Mouse (Mus musculus) forebrain, embryonic 10.5 days (tissue): ENCODE measurements around the gene Cmbl. TPM values are rescaled to one million over a fixed set of nuclear protein-coding genes. Genes with fewer than 3 reads are reported as not detected.
"Not testable (repeated sequence)": the region's sequence is repeated elsewhere in the genome, so short reads cannot be mapped to it uniquely, and the experiment has no call there.

ENCODE experiments used
- DNase-seq: peaks from one replicate; pipeline ENCODE4 v3.0.0-alpha.2; 2017; ENCODE audit warnings: low spot score; ENCODE audit errors: extremely low spot score
- H3K27ac ChIP-seq: fragments of 300-500 bp; sonication (generic); 2 replicates; pipeline ENCODE4 v1.5.1; 2016; ENCODE audit warnings: mild to moderate bottlenecking
- H3K27me3 ChIP-seq: fragments of 300-500 bp; sonication (generic); 2 replicates; pipeline ENCODE4 v1.6.1; 2016; ENCODE audit warnings: mild to moderate bottlenecking; ENCODE audit not compliant: poor library complexity, severe bottlenecking
- H3K36me3 ChIP-seq: fragments of 300-500 bp; sonication (generic); replicated peaks from 2 replicates; pipeline ENCODE4 v1.6.1; 2016; ENCODE audit warnings: mild to moderate bottlenecking, moderate library complexity
- H3K4me1 ChIP-seq: fragments of 300-500 bp; sonication (generic); 2 replicates; pipeline ENCODE4 v1.6.1; 2016
- H3K4me3 ChIP-seq: fragments of 300-500 bp; sonication (generic); 2 replicates; pipeline ENCODE4 v1.5.1; 2016; ENCODE audit warnings: mild to moderate bottlenecking, moderate library complexity
- H3K9me3 ChIP-seq: fragments of 300-500 bp; sonication (generic); 2 replicates; pipeline ENCODE4 v1.6.1; 2016; ENCODE audit warnings: mild to moderate bottlenecking, moderate library complexity
- WGBS: fragments of 180-500 bp; shearing (Covaris S2); methylation state at CpG from one replicate; pipeline ENCODE4 v1.1.7; 2016; 5-methylcytosine and 5-hydroxymethylcytosine counted together
- polyA plus RNA-seq: library from polyadenylated mRNA; unstranded; fragments of >200 nt; fragmentation: Nextera tagmentation; extraction: Ambion mirVana; gene quantifications from 2 replicates; pipeline ENCODE4 v1.2.1, GENCODE M21; 2016

Gene Cmbl
- polyA plus RNA-seq, 1 experiment from 2014 or later = 1.9 TPM

- no peaks in the 10 kb centered on the region for H3K36me3 ChIP-seq
- peaks cover 14% of the 10 kb centered on the region for H3K4me1 ChIP-seq
- no peaks in the 10 kb centered on the region for H3K27me3 ChIP-seq
- WGBS = 89% methylated on average over 16 of the region's 16 CpGs
- no peak overlapping the region for H3K4me3 ChIP-seq
- H3K27ac ChIP-seq = no peak overlapping the region
- no peaks in the 10 kb centered on the region for H3K9me3 ChIP-seq
- no peak for DNase-seq
These were observed 6.9 kb downstream of the Cmbl start for GRCm38 (mm10) chr15:31571906-31572722.

- H3K9me3 ChIP-seq = no peaks in the 10 kb centered on the region
- peaks cover 20% of the 10 kb centered on the region for H3K4me1 ChIP-seq
- no peaks in the 10 kb centered on the region for H3K36me3 ChIP-seq
- WGBS = 92% methylated on average over 4 of the region's 4 CpGs
- H3K27me3 ChIP-seq = no peaks in the 10 kb centered on the region
- H3K4me3 ChIP-seq = no peak overlapping the region
- no peak for DNase-seq
- H3K27ac ChIP-seq = no peak overlapping the region
These were observed 8.1 kb downstream of the Cmbl start for GRCm38 (mm10) chr15:31573287-31573686.

DNA sequence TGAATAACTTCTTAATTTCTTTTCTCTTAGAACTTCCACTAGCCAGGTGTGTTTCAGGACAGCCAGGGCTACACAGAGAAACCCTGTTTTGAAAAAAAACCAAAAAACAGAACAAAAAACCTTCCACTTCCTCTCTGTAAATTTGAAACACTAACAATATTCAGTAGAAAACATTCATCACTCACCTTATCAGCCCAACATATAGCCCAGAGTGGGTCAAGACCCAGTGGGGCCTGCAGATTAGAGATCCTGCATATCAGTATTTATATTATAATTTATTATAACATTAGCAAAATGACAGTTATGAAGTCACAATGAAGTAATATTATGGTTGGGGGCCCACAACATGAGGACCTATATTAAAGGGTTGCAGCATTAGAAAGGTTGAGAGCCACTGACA is 8.5 kb downstream of the Cmbl start:
- no peak overlapping the region for H3K27ac ChIP-seq

DNA sequence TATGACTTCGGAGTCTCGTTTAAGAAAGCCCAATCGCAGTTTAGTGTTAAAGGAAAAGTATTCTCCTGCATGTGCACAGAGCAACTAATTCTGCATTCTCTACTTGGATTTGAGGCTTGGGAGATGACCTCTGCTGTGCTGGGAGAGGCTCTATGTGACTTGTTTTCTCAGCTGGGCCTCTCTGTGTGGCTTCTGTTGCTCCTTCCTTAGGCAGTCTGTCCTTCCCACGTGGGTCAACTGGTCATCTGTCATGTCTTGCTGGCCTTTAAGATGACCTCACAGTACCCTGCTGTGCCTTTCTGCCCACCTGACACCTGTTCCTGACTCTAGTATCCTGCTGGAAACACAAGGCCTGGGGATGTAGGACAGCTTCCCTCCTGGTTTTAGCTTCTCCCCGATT is 10.9 kb downstream of the Cmbl start:
- Histone ChIP-seq H3K9me3 (no peaks in the 10 kb centered on the region), H3K27me3 (no peaks in the 10 kb centered on the region), H3K27ac (no peak overlapping the region), H3K4me1 (peaks cover 7% of the 10 kb centered on the region; the same call in 1 of the 2 replicates), H3K4me3 (no peak overlapping the region), H3K36me3 (no peaks in the 10 kb centered on the region)
- no peak for DNase-seq
- 83% methylated on average over 5 of the region's 5 CpGs for WGBS

More for the DNA sequence above, 8.5 kb downstream of the Cmbl start:
- Histone ChIP-seq H3K9me3 (no peaks in the 10 kb centered on the region), H3K36me3 (no peaks in the 10 kb centered on the region), H3K4me3 (no peak overlapping the region), H3K27me3 (no peaks in the 10 kb centered on the region), H3K4me1 (peaks cover 16% of the 10 kb centered on the region)
- DNase-seq = no peak

DNA sequence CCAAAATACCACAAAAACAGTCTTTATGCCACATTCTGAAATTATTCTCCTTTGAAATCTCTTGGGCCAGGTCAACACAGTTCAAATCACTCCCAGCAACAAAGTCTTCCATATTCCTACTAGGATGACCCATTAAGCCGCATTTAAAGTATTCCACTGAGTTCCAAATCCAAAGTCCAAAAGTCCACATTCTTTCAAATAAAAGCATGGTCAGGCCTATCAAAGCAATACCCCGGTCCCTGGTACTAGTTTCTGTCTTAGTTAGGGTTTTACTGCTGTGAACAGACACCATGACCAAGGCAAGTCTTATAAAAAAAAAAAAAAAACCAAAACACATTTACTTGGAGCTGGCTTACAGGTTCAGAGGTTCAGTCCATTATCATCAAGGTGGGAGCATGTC is 15.9 kb downstream of the Cmbl start:
- H3K27ac ChIP-seq, H3K9me3 ChIP-seq, H3K4me3 ChIP-seq, H3K4me1 ChIP-seq, H3K27me3 ChIP-seq, DNase-seq, H3K36me3 ChIP-seq: not testable (repeated sequence)
- WGBS = 95% methylated on average over 2 of the region's 2 CpGs

- no peaks in the 10 kb centered on the region for H3K27me3 ChIP-seq
- no peak overlapping the region for H3K27ac ChIP-seq
- DNase-seq = no peak
- no peaks in the 10 kb centered on the region for H3K9me3 ChIP-seq
- H3K4me1 ChIP-seq = peaks cover 3% of the 10 kb centered on the region; the same call in 1 of the 2 replicates
- no peak overlapping the region for H3K4me3 ChIP-seq
- 92% methylated on average over 13 of the region's 13 CpGs for WGBS
- H3K36me3 ChIP-seq = peaks cover 1% of the 10 kb centered on the region
These were observed 18.3 kb downstream of the Cmbl start for GRCm38 (mm10) chr15:31583304-31584085.

- WGBS = 93% methylated on average over 7 of the region's 7 CpGs
- Histone ChIP-seq H3K27ac (no peak overlapping the region), H3K9me3 (no peaks in the 10 kb centered on the region), H3K36me3 (peaks cover 19% of the 10 kb centered on the region), H3K27me3 (no peaks in the 10 kb centered on the region), H3K4me3 (no peak overlapping the region), H3K4me1 (peaks cover 3% of the 10 kb centered on the region; the same call in 1 of the 2 replicates)
- no peak for DNase-seq
These were observed 20.0 kb downstream of the Cmbl start for GRCm38 (mm10) chr15:31585238-31585637.

GRCm38 (mm10) chr15:31586088-31586487 is 20.9 kb downstream of the Cmbl start:
- peaks cover 27% of the 10 kb centered on the region for H3K36me3 ChIP-seq
- no peaks in the 10 kb centered on the region for H3K9me3 ChIP-seq
- H3K4me3 ChIP-seq = no peak overlapping the region
- WGBS = 90% methylated on average over 5 of the region's 5 CpGs
- no peak overlapping the region for H3K27ac ChIP-seq
- H3K4me1 ChIP-seq = peaks cover 3% of the 10 kb centered on the region; the same call in 1 of the 2 replicates
- no peaks in the 10 kb centered on the region for H3K27me3 ChIP-seq
- no peak for DNase-seq

- Histone ChIP-seq H3K27me3 (no peaks in the 10 kb centered on the region), H3K36me3 (peaks cover 32% of the 10 kb centered on the region), H3K4me3 (no peak overlapping the region), H3K27ac (no peak overlapping the region), H3K4me1 (peaks cover 3% of the 10 kb centered on the region; the same call in 1 of the 2 replicates), H3K9me3 (no peaks in the 10 kb centered on the region)
- 17% methylated on average over 4 of the region's 4 CpGs for WGBS
- DNase-seq = peak; percentile 82
These were observed 21.3 kb downstream of the Cmbl start for GRCm38 (mm10) chr15:31586519-31586918.

DNA sequence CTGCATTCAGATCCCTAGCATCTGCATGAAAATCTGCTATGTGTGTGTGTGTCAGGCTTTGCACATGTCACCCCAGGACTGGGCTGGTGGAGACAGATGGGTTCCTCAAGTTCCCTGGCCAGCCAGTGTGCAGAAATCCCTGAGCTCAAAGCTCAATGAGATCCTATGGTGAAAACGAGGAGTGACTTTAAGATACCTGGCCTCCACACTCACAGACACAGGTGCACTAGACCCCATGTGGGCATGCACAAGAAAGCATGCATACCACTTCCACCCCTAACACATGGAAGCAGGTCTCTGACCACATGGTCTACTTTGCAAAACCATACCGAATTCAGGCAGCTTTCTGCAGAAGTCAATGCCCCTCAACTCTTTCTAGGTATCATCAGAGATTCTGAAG is 22.6 kb downstream of the Cmbl start:
- Histone ChIP-seq H3K27me3 (no peaks in the 10 kb centered on the region), H3K36me3 (peaks cover 44% of the 10 kb centered on the region), H3K27ac (no peak overlapping the region), H3K4me3 (no peak overlapping the region), H3K9me3 (no peaks in the 10 kb centered on the region), H3K4me1 (peaks cover 3% of the 10 kb centered on the region; the same call in 1 of the 2 replicates)
- 77% methylated on average over 2 of the region's 2 CpGs for WGBS
- no peak for DNase-seq

DNA sequence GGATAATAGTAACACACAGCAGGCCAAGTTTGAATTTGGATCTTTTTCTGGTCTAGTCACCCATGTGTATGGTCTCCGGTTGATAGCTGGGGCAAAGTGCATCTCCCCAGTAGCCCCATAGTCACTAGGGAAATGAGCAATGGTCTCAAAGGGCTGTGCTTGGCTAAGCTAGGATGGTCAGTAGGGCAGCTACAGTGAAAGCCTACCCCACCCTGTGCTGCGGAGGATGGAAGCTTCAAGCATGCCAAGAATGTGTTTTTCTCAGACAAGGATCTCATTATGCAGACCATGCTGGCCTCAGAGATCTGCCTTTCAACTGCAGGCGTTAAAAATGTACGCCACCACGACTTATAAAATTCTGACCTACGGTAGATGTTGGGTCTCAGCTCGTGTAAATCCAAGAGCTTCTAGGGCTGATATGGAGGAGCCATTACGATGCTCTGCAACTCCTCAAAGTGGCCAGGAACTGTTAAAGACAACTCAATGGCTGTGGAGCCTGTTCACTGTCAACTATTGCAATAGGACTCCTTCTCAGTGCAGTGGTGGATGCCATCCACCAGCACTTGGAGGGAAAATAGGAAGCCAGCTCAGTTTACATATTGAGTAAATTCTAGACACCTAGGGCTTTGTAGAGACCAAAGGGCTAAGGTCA is 23.9 kb downstream of the Cmbl start:
- Histone ChIP-seq H3K27ac (no peak overlapping the region), H3K36me3 (peaks cover 58% of the 10 kb centered on the region), H3K4me1 (peaks cover 3% of the 10 kb centered on the region; the same call in 1 of the 2 replicates), H3K4me3 (no peak overlapping the region), H3K27me3 (no peaks in the 10 kb centered on the region), H3K9me3 (no peaks in the 10 kb centered on the region)
- no peak for DNase-seq
- 82% methylated on average over 8 of the region's 8 CpGs for WGBS

DNA sequence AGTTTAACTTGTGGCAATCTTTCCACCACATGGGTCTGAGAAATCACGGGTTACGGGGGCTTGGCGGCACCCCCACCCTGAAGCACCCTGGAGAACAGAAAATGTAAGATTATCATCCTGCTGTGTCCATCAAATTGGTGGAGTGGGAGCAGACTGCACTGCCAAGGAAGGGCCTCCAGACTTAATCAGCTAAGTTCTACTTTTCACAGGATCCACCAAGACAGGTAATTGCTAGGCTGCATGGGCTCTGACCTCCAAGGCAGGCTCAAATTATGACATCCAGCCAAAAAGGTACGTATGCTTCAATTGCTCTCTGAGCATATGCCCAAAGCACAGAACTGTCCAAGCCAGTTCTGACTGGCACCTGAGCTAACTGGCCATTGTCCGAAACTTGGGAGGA is 25.0 kb downstream of the Cmbl start:
- 95% methylated on average over 5 of the region's 5 CpGs for WGBS
- Histone ChIP-seq H3K9me3 (no peaks in the 10 kb centered on the region), H3K4me1 (peaks cover 3% of the 10 kb centered on the region; the same call in 1 of the 2 replicates), H3K36me3 (peaks cover 68% of the 10 kb centered on the region), H3K27ac (no peak overlapping the region), H3K4me3 (no peak overlapping the region), H3K27me3 (no peaks in the 10 kb centered on the region)
- DNase-seq = no peak
